Mouse (Mus musculus) liver, embryonic 16.5 days (tissue): ENCODE measurements around the gene Mlip. TPM values are rescaled to one million over a fixed set of nuclear protein-coding genes. Genes with fewer than 3 reads are reported as not detected.

Experiments used
- ATAC-seq: fragments of 200-750 bp; cut with Nextera tagmentation; 2 replicates; pipeline ENCODE4 v1.8.0; 2017; ENCODE audit warnings: low read depth, mild to moderate bottlenecking, moderate number of reproducible peaks, moderate library complexity
- H3K27ac ChIP-seq: fragments of 300-500 bp; sonication (generic); 2 replicates; pipeline ENCODE4 v1.5.1; 2014; ENCODE audit warnings: mild to moderate bottlenecking, low read length
- H3K27me3 ChIP-seq: fragments of 300-500 bp; sonication (generic); 2 replicates; pipeline ENCODE4 v1.6.1; 2014; ENCODE audit warnings: low read depth, low read length, mixed read lengths; ENCODE audit not compliant: control insufficient read depth, insufficient read depth
- H3K36me3 ChIP-seq: fragments of 300-500 bp; sonication (generic); 2 replicates; pipeline ENCODE4 v1.6.1; 2014; ENCODE audit warnings: mild to moderate bottlenecking; ENCODE audit not compliant: control insufficient read depth, insufficient read depth
- H3K4me1 ChIP-seq: fragments of 300-500 bp; sonication (generic); 2 replicates; pipeline ENCODE4 v1.6.1; 2014; ENCODE audit warnings: low read depth, low read length, mixed read lengths; ENCODE audit not compliant: control insufficient read depth
- H3K4me2 ChIP-seq: fragments of 300-500 bp; sonication (generic); 2 replicates; pipeline ENCODE4 v1.6.1; 2014; ENCODE audit warnings: low read depth, low read length, mixed read lengths
- H3K4me3 ChIP-seq: fragments of 300-500 bp; sonication (generic); 2 replicates; pipeline ENCODE4 v1.5.1; 2014; ENCODE audit warnings: low read depth, mild to moderate bottlenecking, low read length
- H3K9ac ChIP-seq: fragments of 300-500 bp; sonication (generic); 2 replicates; pipeline ENCODE4 v1.6.1; 2014; ENCODE audit warnings: low read depth, low read length
- H3K9me3 ChIP-seq: fragments of 300-500 bp; sonication (generic); replicated peaks from 2 replicates; pipeline ENCODE4 v1.6.1; 2016; ENCODE audit warnings: low read length; ENCODE audit not compliant: control insufficient read depth
- WGBS: fragments of 180-500 bp; shearing (Covaris S2); extraction: QIAGEN DNeasy Blood & Tissue Kit; methylation state at CpG from one replicate; pipeline ENCODE4 v1.1.7; 2014; ENCODE audit not compliant: insufficient replicate concordance; 5-methylcytosine and 5-hydroxymethylcytosine counted together
- polyA plus RNA-seq: library from polyadenylated mRNA; unstranded; fragments of >200 nt; fragmentation: Nextera tagmentation; extraction: Ambion mirVana; gene quantifications from 2 replicates; pipeline ENCODE4 v1.2.1, GENCODE M21; 2015

Gene Mlip
- polyA plus RNA-seq, 1 experiment from 2014 or later = 0.51 TPM

GRCm38 (mm10) chr9:77272727-77273126 is 80.0 kb downstream of the Mlip start:
- 64% methylated on average over 4 of the region's 4 CpGs for WGBS
- Histone ChIP-seq H3K4me3 (no peak overlapping the region), H3K4me2 (no peak overlapping the region), H3K27ac (no peak overlapping the region), H3K27me3 (no peaks in the 10 kb centered on the region), H3K9ac (no peak overlapping the region), H3K4me1 (no peaks in the 10 kb centered on the region), H3K9me3 (no peaks in the 10 kb centered on the region), H3K36me3 (no peaks in the 10 kb centered on the region)
- ATAC-seq = no peak

GRCm38 (mm10) chr9:77265268-77266017 is 87.3 kb downstream of the Mlip start:
- Histone ChIP-seq H3K4me2 (no peak overlapping the region), H3K9me3 (no peaks in the 10 kb centered on the region), H3K4me3 (no peak overlapping the region), H3K36me3 (no peaks in the 10 kb centered on the region), H3K9ac (no peak overlapping the region), H3K27me3 (no peaks in the 10 kb centered on the region), H3K4me1 (no peaks in the 10 kb centered on the region), H3K27ac (no peak overlapping the region)
- ATAC-seq = no peak
- WGBS = 49% methylated on average over 4 of the region's 4 CpGs

GRCm38 (mm10) chr9:77259052-77259451 is 93.7 kb downstream of the Mlip start:
- ATAC-seq = peak; percentile 27; the same call in 1 of the 2 replicates
- H3K4me3 ChIP-seq = no peak overlapping the region
- no peak overlapping the region for H3K4me2 ChIP-seq
- no peak overlapping the region for H3K27ac ChIP-seq
- H3K9ac ChIP-seq = no peak overlapping the region
- H3K4me1 ChIP-seq = no peaks in the 10 kb centered on the region
- whole genome bisulfite sequencing = 16% methylated on average over 4 of the region's 4 CpGs
- no peaks in the 10 kb centered on the region for H3K36me3 ChIP-seq
- H3K27me3 ChIP-seq = no peaks in the 10 kb centered on the region
- no peaks in the 10 kb centered on the region for H3K9me3 ChIP-seq

GRCm38 (mm10) chr9:77258265-77258664 is 94.5 kb downstream of the Mlip start:
- no peak for ATAC-seq
- WGBS = 77% methylated on average over 6 of the region's 6 CpGs
- no peak overlapping the region for H3K4me2 ChIP-seq

GRCm38 (mm10) chr9:77254514-77254913 is 98.3 kb downstream of the Mlip start:
- WGBS = 41% methylated on average over 3 of the region's 3 CpGs
- H3K27me3 ChIP-seq = no peaks in the 10 kb centered on the region
- no peak for ATAC-seq

More at GRCm38 (mm10) chr9:77258265-77258664, 94.5 kb downstream of the Mlip start:
- Histone ChIP-seq H3K36me3 (no peaks in the 10 kb centered on the region), H3K9ac (no peak overlapping the region), H3K4me3 (no peak overlapping the region), H3K4me1 (no peaks in the 10 kb centered on the region), H3K9me3 (no peaks in the 10 kb centered on the region), H3K27me3 (no peaks in the 10 kb centered on the region), H3K27ac (no peak overlapping the region)

GRCm38 (mm10) chr9:77252761-77253160 is 100.0 kb downstream of the Mlip start:
- Histone ChIP-seq H3K27ac (no peak overlapping the region), H3K4me3 (no peak overlapping the region), H3K36me3 (no peaks in the 10 kb centered on the region), H3K27me3 (no peaks in the 10 kb centered on the region), H3K9me3 (no peaks in the 10 kb centered on the region), H3K9ac (no peak overlapping the region), H3K4me2 (no peak overlapping the region), H3K4me1 (no peaks in the 10 kb centered on the region)
- WGBS = 66% methylated on average over 4 of the region's 4 CpGs
- ATAC-seq = no peak

More at GRCm38 (mm10) chr9:77254514-77254913, 98.3 kb downstream of the Mlip start:
- H3K36me3 ChIP-seq = no peaks in the 10 kb centered on the region
- no peak overlapping the region for H3K4me3 ChIP-seq
- H3K4me2 ChIP-seq = no peak overlapping the region
- H3K4me1 ChIP-seq = no peaks in the 10 kb centered on the region
- no peaks in the 10 kb centered on the region for H3K9me3 ChIP-seq
- H3K9ac ChIP-seq = no peak overlapping the region
- no peak overlapping the region for H3K27ac ChIP-seq

GRCm38 (mm10) chr9:77252134-77252533 is 100.6 kb downstream of the Mlip start:
- Histone ChIP-seq H3K9ac (no peak overlapping the region), H3K4me1 (no peaks in the 10 kb centered on the region), H3K36me3 (no peaks in the 10 kb centered on the region), H3K4me2 (no peak overlapping the region), H3K27me3 (no peaks in the 10 kb centered on the region), H3K27ac (no peak overlapping the region), H3K4me3 (no peak overlapping the region), H3K9me3 (no peaks in the 10 kb centered on the region)
- 66% methylated on average over 7 of the region's 7 CpGs for WGBS
- no peak for ATAC-seq

GRCm38 (mm10) chr9:77251511-77252112 is 101.2 kb downstream of the Mlip start:
- Histone ChIP-seq H3K27me3 (no peaks in the 10 kb centered on the region), H3K27ac (no peak overlapping the region), H3K36me3 (no peaks in the 10 kb centered on the region), H3K4me1 (no peaks in the 10 kb centered on the region), H3K4me3 (no peak overlapping the region), H3K4me2 (no peak overlapping the region), H3K9ac (no peak overlapping the region), H3K9me3 (no peaks in the 10 kb centered on the region)
- no peak for ATAC-seq
- WGBS = 70% methylated on average over 18 of the region's 18 CpGs

- no peaks in the 10 kb centered on the region for H3K4me1 ChIP-seq
- H3K9ac ChIP-seq = no peak overlapping the region
- no peaks in the 10 kb centered on the region for H3K27me3 ChIP-seq
- 44% methylated on average over 1 of the region's 1 CpGs for WGBS
- no peaks in the 10 kb centered on the region for H3K9me3 ChIP-seq
- H3K4me2 ChIP-seq = no peak overlapping the region
- no peaks in the 10 kb centered on the region for H3K36me3 ChIP-seq
- H3K27ac ChIP-seq = no peak overlapping the region
- H3K4me3 ChIP-seq = no peak overlapping the region
- no peak for ATAC-seq
Measured at GRCm38 (mm10) chr9:77198250-77198649, 154.5 kb downstream of the Mlip start.
